Mouse (Mus musculus): ENCODE data around the gene Palm3. TPM values are rescaled to one million over a fixed set of nuclear protein-coding genes. Genes with fewer than 3 reads are reported as not detected.

Gene Palm3
- 0.11 and 0.31 TPM in 2 replicates for polyA plus RNA-seq (2012)

GRCm38 (mm10) chr8:84021096-84021495 is at the start of gene Palm3:
Gene Palm3 (plus strand): TSS chr8:84021471.

DNA sequence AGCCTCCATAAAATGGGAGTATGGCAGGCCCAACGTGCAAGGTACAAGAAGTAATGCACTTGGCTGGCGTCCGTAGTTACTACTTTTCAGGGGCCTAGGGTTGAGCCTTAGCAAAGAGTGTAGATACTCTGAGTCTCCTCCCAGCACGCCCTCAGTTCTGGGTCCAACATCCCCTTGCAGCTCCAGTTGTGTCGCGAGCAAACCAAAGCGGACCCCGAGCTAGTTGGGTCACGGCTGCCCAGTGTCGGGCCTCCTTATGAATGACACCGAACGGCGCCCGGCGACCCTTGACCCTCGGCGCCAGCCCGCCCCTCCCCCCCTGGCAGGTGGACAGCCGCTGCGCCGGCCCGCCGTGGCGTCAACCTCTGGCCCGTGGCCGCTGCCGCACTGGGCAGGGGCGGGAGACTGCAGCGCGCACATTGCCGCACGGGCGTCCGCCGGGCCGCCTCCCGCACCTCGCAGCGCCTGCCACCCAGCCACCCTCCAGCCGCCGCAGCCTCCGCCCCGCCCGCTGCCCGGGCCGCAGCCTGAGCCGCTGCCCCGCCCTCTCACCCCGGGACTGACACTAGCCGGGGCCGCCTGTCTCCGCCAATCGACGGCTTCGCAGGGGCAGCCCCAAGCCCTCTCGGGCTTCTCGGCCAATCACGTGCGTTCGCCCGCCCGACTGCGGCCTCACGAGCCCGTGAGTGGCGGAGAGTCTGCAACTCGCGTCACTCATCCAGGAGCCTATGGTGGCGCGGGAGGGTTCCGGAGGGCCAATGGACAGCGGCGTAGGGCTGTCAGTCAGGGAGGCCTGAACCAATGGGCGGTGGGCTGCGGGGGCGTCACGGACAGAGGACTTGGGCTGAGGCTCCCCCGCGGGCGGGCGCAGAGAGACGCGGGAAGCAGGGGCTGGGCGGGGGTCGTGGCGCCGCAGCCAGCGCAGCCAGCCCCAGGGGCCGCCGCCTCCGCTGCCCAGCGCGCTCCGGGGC is 48.8 kb upstream of the Palm3 start, which contains the start of gene Prkaca:
Prkaca (plus strand) TSS at position 844 of the 971 bp plus-strand sequence.

GRCm38 (mm10) chr8:83997511-83998141 is 23.6 kb upstream of the Palm3 start, which contains the start of gene Samd1:
Gene Samd1 (plus strand): TSS chr8:83997672.

GRCm38 (mm10) chr8:84001281-84002000 is 19.8 kb upstream of the Palm3 start, which contains the start of gene 1700067K01Rik:
Gene 1700067K01Rik (plus strand): TSS chr8:84001502.

GRCm38 (mm10) chr8:84011705-84012498 is 9.4 kb upstream of the Palm3 start, which contains the start of gene 2210011C24Rik:
Gene 2210011C24Rik (minus strand): TSS chr8:84012171.

GRCm38 (mm10) chr8:84042066-84042947 is 21.0 kb downstream of the Palm3 start, which contains the start of gene Il27ra:
Gene Il27ra (minus strand): TSS chr8:84042589.

DNA sequence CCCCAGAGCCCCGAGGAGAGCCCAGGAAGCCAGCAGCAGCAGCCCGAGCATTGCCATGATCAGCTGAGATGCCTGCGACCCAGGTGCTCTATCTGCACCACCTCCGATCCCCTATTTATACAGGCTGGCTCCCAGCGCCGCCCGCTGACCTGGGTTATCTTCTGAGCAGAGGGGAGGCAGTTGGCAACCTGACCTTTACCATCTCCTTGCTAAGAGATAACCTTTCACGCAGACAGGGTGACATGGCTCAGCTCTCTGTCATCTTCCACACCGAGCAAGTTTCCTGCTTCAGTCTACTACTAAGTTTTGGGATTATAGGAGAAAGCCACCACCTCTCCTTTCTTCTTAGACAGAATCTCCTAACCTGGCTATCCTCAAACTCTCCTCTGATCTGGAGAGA is 23.6 kb downstream of the Palm3 start, which contains the start of gene Rln3:
Rln3 (minus strand) TSS at position 101 of the 400 bp plus-strand sequence.

DNA sequence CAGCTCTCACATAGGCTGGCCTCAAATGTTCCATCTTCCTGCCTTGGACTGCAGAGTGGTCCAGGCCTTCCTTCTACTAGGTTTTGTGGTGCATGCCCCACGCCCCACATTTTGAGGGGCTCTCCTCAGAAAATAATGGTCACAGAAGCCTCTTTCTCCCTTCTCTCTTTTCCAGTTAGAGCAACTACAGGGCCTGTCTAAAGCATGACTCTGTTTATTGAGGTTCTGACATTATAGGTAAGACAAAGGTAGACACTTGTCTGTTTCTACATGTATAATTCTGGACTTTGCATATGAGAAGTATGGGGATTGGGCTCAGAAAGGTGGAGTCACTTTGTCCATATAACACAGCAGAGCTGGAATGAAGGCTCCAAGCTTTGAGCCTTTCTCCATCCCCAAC is 43.8 kb downstream of the Palm3 start, which contains the start of gene Gm10643:
Gm10643 (minus strand) TSS at position 101 of the 400 bp plus-strand sequence.

GRCm38 (mm10) chr8:84066291-84066930 is 45.1 kb downstream of the Palm3 start, which contains the start of gene Rfx1:
Gene Rfx1 (plus strand): TSS chr8:84066834.

Other genes with a start within 250 kb of the Palm3 start
- 12.8 and 26.7 TPM in 2 replicates for gene Adgrl1, start 121.4 kb upstream of the Palm3 start, polyA plus RNA-seq (2012)
- 0.03 TPM in 1 of 2 replicates, not detected in the other for gene Gm10644, start 66.3 kb upstream of the Palm3 start, polyA plus RNA-seq (2012)
- gene Asf1b, start 66.0 kb upstream of the Palm3 start, polyA plus RNA-seq (2012), result 177 and 220 TPM in 2 replicates
- gene Prkaca, start 48.5 kb upstream of the Palm3 start, polyA plus RNA-seq (2012), result 21.8 and 27.0 TPM in 2 replicates
- 183 and 218 TPM in 2 replicates for gene Samd1, start 23.8 kb upstream of the Palm3 start, polyA plus RNA-seq (2012)
- 0.54 and 0.89 TPM in 2 replicates for gene 1700067K01Rik, start 20.0 kb upstream of the Palm3 start, polyA plus RNA-seq (2012)
- 0.04 and 0.16 TPM in 2 replicates for gene 2210011C24Rik, start 9.3 kb upstream of the Palm3 start, polyA plus RNA-seq (2012)
- 6.6 and 10.7 TPM in 2 replicates for gene Il27ra, start 21.1 kb downstream of the Palm3 start, polyA plus RNA-seq (2012)
- 0.18 TPM in 1 of 2 replicates, not detected in the other for gene Rln3, start 23.5 kb downstream of the Palm3 start, polyA plus RNA-seq (2012)
- 0.06 and 0.25 TPM in 2 replicates for gene Gm10643, start 43.7 kb downstream of the Palm3 start, polyA plus RNA-seq (2012)
- gene Rfx1, start 45.4 kb downstream of the Palm3 start, polyA plus RNA-seq (2012), result 44.9 and 58.5 TPM in 2 replicates
- 52.7 and 58.9 TPM in 2 replicates for gene Dcaf15, start 83.3 kb downstream of the Palm3 start, polyA plus RNA-seq (2012)
- 0.76 and 1.00 TPM in 2 replicates for gene Podnl1, start 104.5 kb downstream of the Palm3 start, polyA plus RNA-seq (2012)
- gene Cc2d1a, start 126.5 kb downstream of the Palm3 start, polyA plus RNA-seq (2012), result 33.0 and 37.0 TPM in 2 replicates
- gene 4930432K21Rik, start 126.6 kb downstream of the Palm3 start, polyA plus RNA-seq (2012), result 0.84 and 1.5 TPM in 2 replicates
- 6.1 and 12.7 TPM in 2 replicates for gene Nanos3, start 163.7 kb downstream of the Palm3 start, polyA plus RNA-seq (2012)
- 29.6 and 37.8 TPM in 2 replicates for gene Zswim4, start 215.6 kb downstream of the Palm3 start, polyA plus RNA-seq (2012)
- 250 and 284 TPM in 2 replicates for gene D8Ertd738e, start 228.2 kb downstream of the Palm3 start, polyA plus RNA-seq (2012)
- gene Mri1, start 235.9 kb downstream of the Palm3 start, polyA plus RNA-seq (2012), result 122 and 142 TPM in 2 replicates
- gene Ccdc130, start 248.9 kb downstream of the Palm3 start, polyA plus RNA-seq (2012), result 10.8 and 14.5 TPM in 2 replicates